Mouse (Mus musculus) common myeloid progenitor, adult 5-6 weeks (primary cell): ENCODE results near the gene Dlx2. TPM values are rescaled to one million over a fixed set of nuclear protein-coding genes. Genes with fewer than 3 reads are reported as not detected.

Experiments used
- ATAC-seq: replicated peaks from 2 replicates; pipeline ENCODE4 v1.8.0; 2016; ENCODE audit warnings: low read depth, mild to moderate bottlenecking, moderate TSS enrichment, inconsistent platforms; ENCODE audit not compliant: poor library complexity, severe bottlenecking
- total RNA-seq: library from RNA; stranded (forward); fragments of 200-1000, 187-1606 nt; gene quantifications from 2 replicates; pipeline ENCODE4 v1.2.3, GENCODE M21; 2017

Dlx2 gene
- total RNA-seq, 1 experiment from 2014 or later, result not detected

- ATAC-seq, result no peak
Observed at GRCm38 (mm10) chr2:71541418-71542226, 4.9 kb downstream of the Dlx2 start.

GRCm38 (mm10) chr2:71540611-71541417 lies 5.7 kb downstream of the Dlx2 start:
- ATAC-seq, result no peak

- ATAC-seq, result peak; percentile 26; the same call in 1 of the 2 replicates
Observed at GRCm38 (mm10) chr2:71534242-71535052, 12.1 kb downstream of the Dlx2 start.

- ATAC-seq, result no peak
Observed at GRCm38 (mm10) chr2:71533094-71533493, 13.5 kb downstream of the Dlx2 start.

GRCm38 (mm10) chr2:71531990-71532970 lies 14.3 kb downstream of the Dlx2 start:
- no peak for ATAC-seq

- ATAC-seq, result no peak
Observed at GRCm38 (mm10) chr2:71531124-71531590, 15.4 kb downstream of the Dlx2 start.

- ATAC-seq, result no peak
Observed at GRCm38 (mm10) chr2:71530391-71531123, 16.0 kb downstream of the Dlx2 start.

GRCm38 (mm10) chr2:71529511-71530351 lies 16.8 kb downstream of the Dlx2 start:
- ATAC-seq, result peak; percentile 73

GRCm38 (mm10) chr2:71528714-71529510 lies 17.6 kb downstream of the Dlx2 start:
- ATAC-seq, result no peak

GRCm38 (mm10) chr2:71528014-71528713 lies 18.4 kb downstream of the Dlx2 start, which contains the start of gene Dlx1:
Gene Dlx1, plus strand, starts transcription at chr2:71528113.
- no peak for ATAC-seq

- ATAC-seq, result no peak
Observed at GRCm38 (mm10) chr2:71527323-71528013, 19.1 kb downstream of the Dlx2 start.

GRCm38 (mm10) chr2:71526595-71527322 lies 19.8 kb downstream of the Dlx2 start:
- ATAC-seq, result no peak

GRCm38 (mm10) chr2:71524763-71525162 lies 21.8 kb downstream of the Dlx2 start:
- ATAC-seq, result no peak

GRCm38 (mm10) chr2:71523431-71523830 lies 23.1 kb downstream of the Dlx2 start:
- ATAC-seq, result no peak

- ATAC-seq, result peak; percentile 29; the same call in 1 of the 2 replicates
Observed at GRCm38 (mm10) chr2:71522871-71523270, 23.7 kb downstream of the Dlx2 start.
